Mouse (Mus musculus): ENCODE data around the gene Peak1.

GRCm38 (mm10) chr9:56165377-56165776, 252.5 kb downstream of the Peak1 start, which contains the start of gene Tspan3:
- TF ChIP-seq MAX (IDR thresholded peaks at IDR 0.05) (no peak), CTCF (IDR thresholded peaks at IDR 0.05; ENCODE audit: control insufficient read depth, insufficient read depth, insufficient read length) (no peak), FOSL1 (IDR thresholded peaks at IDR 0.05; ENCODE audit: insufficient read depth, low read length, poor library complexity, severe bottlenecking) (no peak), CEBPB (IDR thresholded peaks at IDR 0.05; ENCODE audit: low read depth) (no peak), MYOG (IDR thresholded peaks at IDR 0.05; ENCODE audit: control insufficient read depth, extremely low read depth, insufficient read length) (no peak), MYOD1 (IDR thresholded peaks at IDR 0.05; ENCODE audit: control insufficient read depth, insufficient read length, low read depth) (no peak), USF1 (IDR thresholded peaks at IDR 0.05; ENCODE audit: low read depth) (no peak)

Data from C2C12 (cell line).